13 mouse cellular contexts compared by ENCODE assay signal in genomic region chr8:3256147-3256940, GRCm38 (mm10). TPM values are rescaled to one million over a fixed set of nuclear protein-coding genes. Genes with fewer than 3 reads are reported as not detected.
DNase-seq lines count a peak whose midpoint lies in the region; ATAC-seq and TF ChIP-seq lines count a peak whose summit lies in the region.
"Had no signal": no experiment of that assay in that cellular context is flagged by ENCODE, and none has a peak within 500 bp of the region (broad histone marks: within the 10 kb centered on the region; RNA-seq: fewer than 3 reads in every experiment).

No protein-coding gene starts in this region.

- H3K79me2 ChIP-seq in liver, adult 2 months (ENCODE audit: control insufficient read depth, insufficient read depth, low read length) = peaks cover 47% of the 10 kb centered on the region

- H3K4me2 ChIP-seq in heart, embryonic 12.5 days = no peak overlapping the region
- H3K4me2 ChIP-seq in hindbrain, embryonic 16.5 days (ENCODE audit: low read length) = no peak overlapping the region

- ATAC-seq in heart, embryonic 12.5 days (ENCODE audit: insufficient number of reproducible peaks, low FRiP score) = no peak
- ATAC-seq in hindbrain, embryonic 16.5 days = no peak
- ATAC-seq: inflammation-experienced regulatory T-cells, adult 6 months; lung, postnatal 0 days had no signal

- TF ChIP-seq CTCF in liver, adult 2 months (IDR thresholded peaks at IDR 0.05; ENCODE audit: low read depth, low read length) = no peak

- no peak overlapping the region for H3K4me3 ChIP-seq in heart, embryonic 12.5 days
- H3K4me3 ChIP-seq in liver, adult 2 months (ENCODE audit: insufficient read depth, low read depth, low read length) = no peak overlapping the region
- no peak overlapping the region for H3K4me3 ChIP-seq in hindbrain, embryonic 16.5 days (ENCODE audit: low read length)
- H3K4me3 ChIP-seq: embryonic facial prominence, embryonic 10.5 days; limb, embryonic 10.5 days; myocyte had no signal

- WGBS in heart, embryonic 12.5 days = 67% methylated on average over 5 of the region's 5 CpGs
- 24% methylated on average over 5 of the region's 5 CpGs for WGBS in liver, adult 2 months
- 90% methylated on average over 5 of the region's 5 CpGs for WGBS in hindbrain, embryonic 16.5 days

- 0 out of 2 replicates have a peak, but pooled peaks cover 2% of the 10 kb centered on the region for H3K9me3 ChIP-seq in heart, embryonic 12.5 days (replicated peaks)
- H3K9me3 ChIP-seq in hindbrain, embryonic 16.5 days (ENCODE audit: control insufficient read depth, low read length) = no peaks in the 10 kb centered on the region
- H3K9me3 ChIP-seq: embryonic facial prominence, embryonic 10.5 days; limb, embryonic 10.5 days had no signal

- peaks cover 52% of the 10 kb centered on the region for H3K36me3 ChIP-seq in heart, embryonic 12.5 days
- peaks cover 37% of the 10 kb centered on the region for H3K36me3 ChIP-seq in liver, adult 2 months (ENCODE audit: control insufficient read depth, insufficient read depth, low read length)
- H3K36me3 ChIP-seq in hindbrain, embryonic 16.5 days (ENCODE audit: control insufficient read depth, insufficient read depth, low read length) = peaks cover 14% of the 10 kb centered on the region

- H3K27me3 ChIP-seq in heart, embryonic 12.5 days (replicated peaks) = no peaks in the 10 kb centered on the region
- no peaks in the 10 kb centered on the region for H3K27me3 ChIP-seq in liver, adult 2 months (ENCODE audit: control insufficient read depth, insufficient read depth, low read length)
- H3K27me3 ChIP-seq in hindbrain, embryonic 16.5 days (replicated peaks; ENCODE audit: control insufficient read depth, insufficient read depth, low read length) = no peaks in the 10 kb centered on the region

- TF ChIP-seq POLR2A in liver, adult 2 months (IDR thresholded peaks at IDR 0.05; ENCODE audit: extremely low read depth, insufficient read depth, low read length) = no peak

- H3K27ac ChIP-seq in heart, embryonic 12.5 days (ENCODE audit: poor library complexity, severe bottlenecking) = peak overlapping the region; percentile 51
- H3K27ac ChIP-seq in liver, adult 2 months (replicated peaks; ENCODE audit: insufficient read depth, low read depth, low read length) = peak overlapping the region; percentile 87
- H3K27ac ChIP-seq in hindbrain, embryonic 16.5 days (ENCODE audit: low read depth, low read length) = no peak overlapping the region
- H3K27ac ChIP-seq: embryonic facial prominence, embryonic 10.5 days; limb, embryonic 10.5 days had no signal

- DNase-seq in heart, adult 8-10 months (ENCODE audit: low spot score) = no peak
- DNase-seq in ovary, adult 18-20 months (ENCODE audit: low spot score) = peak; percentile 53
- no peak for DNase-seq in ovary, postnatal 14 days (ENCODE audit: low spot score)
- peak; percentile 96 for DNase-seq in liver, adult 2 months (ENCODE audit: extremely low read depth, low read depth, low spot score)
- no peak for DNase-seq in c-Kit-positive CD71-positive TER-119-positive erythroid progenitor cells, embryonic 14.5 days (ENCODE audit: low spot score)
- DNase-seq: cerebellum, adult 9-11 months had no signal

- H3K4me1 ChIP-seq in heart, embryonic 12.5 days (replicated peaks) = peaks cover 24% of the 10 kb centered on the region
- H3K4me1 ChIP-seq in liver, adult 2 months (ENCODE audit: control insufficient read depth, insufficient read depth, low read length) = peaks cover 47% of the 10 kb centered on the region
- H3K4me1 ChIP-seq in hindbrain, embryonic 16.5 days (ENCODE audit: control insufficient read depth, insufficient read depth, low read depth, low read length) = no peaks in the 10 kb centered on the region; the same call in 1 of the 2 replicates
- H3K4me1 ChIP-seq: embryonic facial prominence, embryonic 10.5 days; limb, embryonic 10.5 days had no signal

- no peak overlapping the region for H3K9ac ChIP-seq in heart, embryonic 12.5 days
- peak overlapping the region; percentile 22 for H3K9ac ChIP-seq in liver, adult 2 months (ENCODE audit: low read depth, low read length)
- no peak overlapping the region for H3K9ac ChIP-seq in hindbrain, embryonic 16.5 days (ENCODE audit: low read depth, low read length)

RNA-seq across cellular contexts. Expression of gene Insr, which starts 23.1 kb away (rescaled TPM):
- 48.6 and 48.8 TPM in 2 replicates for polyA plus RNA-seq in heart, embryonic 12.5 days (2016; fragmentation: Nextera tagmentation; extraction: Ambion mirVana)
- 100 to 1,000 TPM; 117 to 175 (median 143) TPM for total RNA-seq in heart, adult 8-10 months (2022)
- total RNA-seq in liver, adult 2 months (2014; rRNA removed) = 70.0 and 89.0 TPM in 2 replicates
- 28.5 and 30.3 TPM in 2 replicates for polyA plus RNA-seq in liver, adult 2 months (2012; rRNA removed)
- polyA plus RNA-seq in hindbrain, embryonic 16.5 days (2015; fragmentation: Nextera tagmentation; extraction: Ambion mirVana) = 51.2 and 53.4 TPM in 2 replicates

Comparison
In these comparisons a context has a peak if more than half of its experiments do, and no peak if none do; other contexts are left out.
1. DNase-seq: peak in ovary, adult 18-20 months (single experiment) and liver, adult 2 months (single experiment); none in heart, adult 8-10 months (single experiment), ovary, postnatal 14 days (single experiment) and c-Kit-positive CD71-positive TER-119-positive erythroid progenitor cells, embryonic 14.5 days (single experiment).